Mouse (Mus musculus) myocyte (in vitro differentiated cells): ENCODE measurements around the gene Rpl37.

Source experiments
- E2F4 ChIP-seq: IDR thresholded peaks from one replicate; pipeline ENCODE4 v1.6.1; 2011; ENCODE audit warnings: mild to moderate bottlenecking, control low read depth, moderate library complexity; ENCODE audit not compliant: insufficient read depth
- MAX ChIP-seq: IDR thresholded peaks from one replicate; pipeline ENCODE4 v1.6.1; 2011; ENCODE audit warnings: low read depth, mild to moderate bottlenecking, control low read depth
- MYOD1 ChIP-seq, 3 experiments: IDR thresholded peaks; one replicate each; pipeline ENCODE4 v1.6.1; 2011; ENCODE audit warnings: control low read depth in 2 of 3, low read depth in 2 of 3, mild to moderate bottlenecking in 2 of 3, moderate library complexity in 1 of 3; ENCODE audit not compliant: insufficient read length in 2 of 3, control insufficient read depth in 1 of 3
- POLR2A ChIP-seq: IDR thresholded peaks from one replicate; pipeline ENCODE4 v1.6.1; 2011; ENCODE audit warnings: low read depth, mild to moderate bottlenecking, control low read depth, moderate library complexity; ENCODE audit not compliant: insufficient read length
- POLR2AphosphoS2 ChIP-seq: IDR thresholded peaks from one replicate; pipeline ENCODE4 v1.6.1; 2011; ENCODE audit warnings: low read depth, control low read depth; ENCODE audit not compliant: insufficient read length
- REST ChIP-seq: IDR thresholded peaks from one replicate; pipeline ENCODE4 v1.6.1; 2011; ENCODE audit warnings: mild to moderate bottlenecking, control low read depth, moderate library complexity; ENCODE audit not compliant: insufficient read depth, insufficient read length
- SRF ChIP-seq: IDR thresholded peaks from one replicate; pipeline ENCODE4 v1.6.1; 2011; ENCODE audit warnings: low read depth; ENCODE audit not compliant: control insufficient read depth, insufficient read length
- TCF12 ChIP-seq: IDR thresholded peaks from one replicate; pipeline ENCODE4 v1.6.1; 2011; ENCODE audit warnings: mild to moderate bottlenecking, control low read depth; ENCODE audit not compliant: poor library complexity, insufficient read depth, severe bottlenecking
- USF1 ChIP-seq: IDR thresholded peaks from one replicate; pipeline ENCODE4 v1.6.1; 2011; ENCODE audit warnings: low read depth, mild to moderate bottlenecking, control low read depth, moderate library complexity

- TF ChIP-seq TCF12, result no peak
- no peak for TF ChIP-seq MYOD1 (IDR thresholded peaks at IDR 0.05; ENCODE audit: control insufficient read depth in 1 of 3, insufficient read length in 2 of 3, low read depth in 2 of 3)
- no peak for TF ChIP-seq POLR2AphosphoS2
- TF ChIP-seq POLR2A, result no peak
- TF ChIP-seq MAX, result no peak
- TF ChIP-seq E2F4, result no peak
- TF ChIP-seq REST, result no peak
- no peak for TF ChIP-seq USF1
- no peak for TF ChIP-seq SRF
Observed at GRCm38 (mm10) chr15:5117031-5117601, 671 bp downstream of the Rpl37 start.
